Mouse (Mus musculus): ENCODE data around the gene 2210017I01Rik. TPM values are rescaled to one million over a fixed set of nuclear protein-coding genes. Genes with fewer than 3 reads are reported as not detected.

The 2210017I01Rik gene
- not detected in 2 replicates for total RNA-seq (2023)

GRCm38 (mm10) chr3:92607392-92607791 is at the start of gene 2210017I01Rik:
TSS of gene 2210017I01Rik (minus strand) at chr3:92607492.

GRCm38 (mm10) chr3:92656826-92657225 is 49.5 kb upstream of the 2210017I01Rik start, which contains the start of gene Lce1b:
TSS of gene Lce1b (minus strand) at chr3:92656926.

GRCm38 (mm10) chr3:92648207-92648606 is 40.9 kb upstream of the 2210017I01Rik start, which contains the start of gene Lce1a1:
TSS of gene Lce1a1 (minus strand) at chr3:92648307.

GRCm38 (mm10) chr3:92621560-92621959 is 14.3 kb upstream of the 2210017I01Rik start, which contains the start of gene Lce6a:
TSS of gene Lce6a (minus strand) at chr3:92621660.

GRCm38 (mm10) chr3:92588858-92589257 is 18.4 kb downstream of the 2210017I01Rik start, which contains the start of gene Smcp:
TSS of gene Smcp (minus strand) at chr3:92588997.

GRCm38 (mm10) chr3:92573449-92574041 is 33.7 kb downstream of the 2210017I01Rik start, which contains the start of gene Ivl:
TSS of gene Ivl (minus strand) at chr3:92573735.

Other genes starting within 250 kb of the 2210017I01Rik start
- gene Sprr2f, start 242.3 kb downstream of the 2210017I01Rik start, total RNA-seq (2023) = not detected in 2 replicates
- not detected in 2 replicates for gene Sprr2h, start 221.8 kb downstream of the 2210017I01Rik start, total RNA-seq (2023)
- not detected in 2 replicates for gene Sprr2i, start 199.5 kb downstream of the 2210017I01Rik start, total RNA-seq (2023)
- not detected in 2 replicates for gene Sprr2j-ps, start 189.4 kb downstream of the 2210017I01Rik start, total RNA-seq (2023)
- gene Gm9774, start 178.1 kb downstream of the 2210017I01Rik start, total RNA-seq (2023) = 2.2 TPM in 1 of 2 replicates, not detected in the other
- not detected in 2 replicates for gene Sprr2k, start 174.9 kb downstream of the 2210017I01Rik start, total RNA-seq (2023)
- gene Sprr1b, start 168.7 kb downstream of the 2210017I01Rik start, total RNA-seq (2023) = not detected in 2 replicates
- not detected in 2 replicates for gene Sprr3, start 148.8 kb downstream of the 2210017I01Rik start, total RNA-seq (2023)
- not detected in 2 replicates for gene Sprr1a, start 121.6 kb downstream of the 2210017I01Rik start, total RNA-seq (2023)
- gene Sprr4, start 107.0 kb downstream of the 2210017I01Rik start, total RNA-seq (2023) = not detected in 2 replicates
- not detected in 2 replicates for gene 2310046K23Rik, start 73.0 kb downstream of the 2210017I01Rik start, total RNA-seq (2023)
- gene Ivl, start 33.8 kb downstream of the 2210017I01Rik start, total RNA-seq (2023) = not detected in 2 replicates
- not detected in 2 replicates for gene Smcp, start 18.5 kb downstream of the 2210017I01Rik start, total RNA-seq (2023)
- gene Lce6a, start 14.2 kb upstream of the 2210017I01Rik start, total RNA-seq (2023) = not detected in 2 replicates
- not detected in 2 replicates for gene Lce1a1, start 40.8 kb upstream of the 2210017I01Rik start, total RNA-seq (2023)
- not detected in 2 replicates for gene Lce1b, start 49.4 kb upstream of the 2210017I01Rik start, total RNA-seq (2023)
- not detected in 2 replicates for gene Lce1a2, start 62.8 kb upstream of the 2210017I01Rik start, total RNA-seq (2023)
- not detected in 2 replicates for gene Lce1c, start 71.8 kb upstream of the 2210017I01Rik start, total RNA-seq (2023)
- not detected in 2 replicates for gene Lce1d, start 79.7 kb upstream of the 2210017I01Rik start, total RNA-seq (2023)
- not detected in 2 replicates for gene Lce1e, start 101.6 kb upstream of the 2210017I01Rik start, total RNA-seq (2023)
- gene Lce1f, start 112.9 kb upstream of the 2210017I01Rik start, total RNA-seq (2023) = not detected in 2 replicates
- not detected in 2 replicates for gene Gm38119, start 131.6 kb upstream of the 2210017I01Rik start, total RNA-seq (2023)
- gene Lce1g, start 144.8 kb upstream of the 2210017I01Rik start, total RNA-seq (2023) = not detected in 2 replicates
- gene Lce1h, start 157.6 kb upstream of the 2210017I01Rik start, total RNA-seq (2023) = not detected in 2 replicates
- gene Lce1i, start 171.4 kb upstream of the 2210017I01Rik start, total RNA-seq (2023) = not detected in 2 replicates
- not detected in 2 replicates for gene Lce1j, start 183.0 kb upstream of the 2210017I01Rik start, total RNA-seq (2023)
- not detected in 2 replicates for gene Lce1k, start 200.4 kb upstream of the 2210017I01Rik start, total RNA-seq (2023)
- not detected in 2 replicates for gene Kprp, start 219.8 kb upstream of the 2210017I01Rik start, total RNA-seq (2023)
- gene Lce1l, start 243.8 kb upstream of the 2210017I01Rik start, total RNA-seq (2023) = not detected in 2 replicates